Mouse (Mus musculus) cerebral cortex, adult 2 months (tissue): Measurements from ENCODE around the gene Naa10.

Source experiments
- WGBS: fragments of 180-500 bp; shearing (Covaris S2); methylation state at CpG from one replicate; pipeline ENCODE4 v1.1.7; 2018; 5-methylcytosine and 5-hydroxymethylcytosine counted together

Naa10 gene

DNA sequence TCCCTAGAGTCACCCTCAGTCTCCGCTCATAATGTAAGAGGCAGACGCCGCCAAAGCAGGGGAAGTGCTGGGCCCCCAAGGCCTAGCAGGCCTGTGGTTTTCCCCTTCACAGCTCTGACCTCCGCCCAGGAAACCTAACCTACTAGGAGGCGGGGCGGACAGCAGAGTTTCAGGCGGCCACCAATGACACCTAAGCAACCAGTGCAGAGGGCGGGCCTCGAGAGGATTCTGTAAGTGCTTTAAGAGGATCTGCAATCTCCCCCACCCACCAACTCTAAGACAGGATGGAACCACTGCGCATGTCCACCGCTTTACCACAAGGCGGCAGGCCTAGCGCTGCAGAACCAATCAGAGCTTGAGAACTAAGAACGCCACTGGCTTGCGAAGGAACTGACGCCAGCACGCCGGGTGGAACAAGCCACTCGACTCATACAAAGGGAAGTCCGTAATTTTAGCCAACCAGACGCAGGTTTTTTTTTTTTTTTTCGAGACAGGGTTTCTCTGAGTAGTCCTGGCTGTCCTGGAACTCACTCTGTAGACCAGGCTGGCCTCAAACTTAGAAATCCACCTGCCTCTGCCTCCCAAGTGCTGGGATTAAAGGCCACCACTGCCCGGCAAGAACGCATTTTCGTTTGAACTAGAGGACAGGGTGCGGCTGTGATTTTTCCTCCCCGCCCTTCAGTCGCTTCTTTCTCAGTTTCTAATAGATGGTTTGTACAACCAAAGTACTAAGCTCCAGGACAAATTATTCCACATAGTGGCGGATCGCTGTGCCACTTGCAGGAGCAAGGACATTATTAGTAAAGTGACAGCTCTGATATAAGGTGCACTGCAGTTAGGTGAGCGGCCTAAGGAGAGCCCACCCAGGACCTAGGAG, 6.7 kb downstream of the Naa10 start:
- 13% methylated on average over 31 of the region's 31 CpGs for WGBS

DNA sequence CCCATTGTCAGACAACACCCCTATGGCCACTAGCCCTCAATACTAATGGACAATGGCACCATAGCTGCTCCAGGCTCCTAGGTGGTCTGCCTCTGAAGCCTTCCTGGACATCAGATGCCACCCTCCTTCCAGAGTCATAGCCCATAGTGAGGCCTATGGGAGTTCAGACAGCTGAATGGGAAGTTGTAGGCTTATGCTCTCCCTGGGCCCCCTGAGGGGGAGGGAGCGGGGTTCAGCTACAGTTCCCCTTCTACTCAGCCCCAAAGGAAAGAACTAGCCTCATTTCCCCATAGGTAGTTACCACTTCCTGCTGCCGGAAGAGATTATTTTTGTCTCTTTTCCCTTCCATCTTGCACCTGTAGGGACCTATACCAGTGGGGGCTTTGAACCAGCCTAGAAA, 10.2 kb downstream of the Naa10 start:
- 78% methylated on average over 2 of the region's 2 CpGs for WGBS

DNA sequence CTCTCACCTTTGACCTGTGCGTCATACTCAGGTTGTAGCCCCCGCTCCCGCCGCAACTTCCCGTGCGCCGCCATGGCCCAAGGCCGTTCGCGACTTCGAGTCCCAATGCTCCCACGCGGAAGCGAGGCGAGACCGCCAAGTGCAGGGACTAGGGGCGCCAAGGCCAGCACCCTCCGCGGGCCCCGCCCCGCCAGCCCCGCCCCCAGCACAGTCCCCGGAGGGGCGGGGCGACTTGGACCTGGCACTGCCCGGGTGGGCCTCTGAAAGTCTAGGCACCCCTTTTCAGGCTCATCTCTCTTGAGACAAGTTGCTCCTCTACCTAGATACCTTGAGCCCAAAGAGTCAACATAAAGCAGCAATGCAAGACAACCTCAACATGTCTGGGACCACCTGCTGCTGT, 10.6 kb downstream of the Naa10 start:
- 11% methylated on average over 21 of the region's 26 CpGs for WGBS

DNA sequence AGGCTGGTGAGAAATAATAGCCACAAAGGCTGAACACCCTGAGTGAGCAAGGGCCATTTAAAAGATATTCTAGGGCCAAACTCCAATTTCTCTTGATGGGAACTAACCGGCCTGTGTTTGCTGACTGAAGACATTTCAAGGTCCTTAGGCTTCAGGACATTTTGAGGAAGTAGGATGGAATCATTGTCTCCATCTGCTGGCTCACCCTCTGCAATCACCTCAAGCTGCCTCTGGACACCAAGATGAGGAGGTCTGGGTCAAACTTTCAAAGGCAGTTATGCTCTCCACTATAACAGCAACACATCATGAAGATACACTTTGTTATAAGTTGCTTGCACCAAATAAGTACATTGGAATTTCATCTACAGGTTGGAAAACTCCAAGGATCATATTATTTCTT, 11.7 kb downstream of the Naa10 start:
- WGBS = 67% methylated on average over 1 of the region's 1 CpGs

DNA sequence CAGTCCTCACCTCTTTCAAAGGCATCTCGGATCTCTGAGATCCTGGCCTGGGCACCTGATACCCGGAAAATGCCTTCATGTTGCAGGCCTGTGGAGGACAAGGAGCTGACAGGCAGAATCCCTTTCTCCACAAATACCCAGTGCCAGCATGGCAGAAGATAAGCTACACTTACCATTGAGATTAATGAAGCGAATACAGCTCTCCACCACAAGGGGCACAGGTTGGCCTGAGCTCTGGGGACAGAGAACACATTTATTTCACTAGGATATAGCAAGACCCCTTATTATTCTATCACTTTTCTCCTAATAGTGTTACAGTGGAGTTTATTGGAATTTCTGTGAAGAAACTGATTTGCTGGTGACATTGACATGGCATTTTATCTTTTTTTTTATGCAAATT, 23.8 kb downstream of the Naa10 start:
- WGBS = 67% methylated on average over 3 of the region's 3 CpGs

DNA sequence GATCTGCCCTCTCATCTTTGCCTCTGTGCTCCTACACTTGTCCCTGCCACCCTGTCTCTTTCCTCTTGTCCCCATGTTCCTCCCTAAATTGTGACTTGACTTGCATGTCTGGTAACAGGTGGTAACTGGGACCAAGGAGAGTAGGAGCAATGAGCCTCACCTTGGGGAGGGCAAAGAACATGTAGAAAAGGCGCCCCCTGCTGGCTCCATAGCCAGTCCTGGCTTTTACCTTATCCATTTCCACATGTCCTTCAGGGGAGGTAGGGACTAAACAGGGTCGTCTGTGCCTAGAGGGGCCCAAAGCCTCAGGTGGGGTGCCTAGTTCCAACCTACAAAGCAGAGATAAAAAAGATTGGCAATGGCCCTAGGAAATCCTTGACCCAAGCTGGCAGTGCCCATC, 26.0 kb downstream of the Naa10 start, which contains the start of gene L1cam:
L1cam (minus strand) TSS at position 387 of the 400 bp plus-strand sequence.
- 9% methylated on average over 2 of the region's 2 CpGs for WGBS

DNA sequence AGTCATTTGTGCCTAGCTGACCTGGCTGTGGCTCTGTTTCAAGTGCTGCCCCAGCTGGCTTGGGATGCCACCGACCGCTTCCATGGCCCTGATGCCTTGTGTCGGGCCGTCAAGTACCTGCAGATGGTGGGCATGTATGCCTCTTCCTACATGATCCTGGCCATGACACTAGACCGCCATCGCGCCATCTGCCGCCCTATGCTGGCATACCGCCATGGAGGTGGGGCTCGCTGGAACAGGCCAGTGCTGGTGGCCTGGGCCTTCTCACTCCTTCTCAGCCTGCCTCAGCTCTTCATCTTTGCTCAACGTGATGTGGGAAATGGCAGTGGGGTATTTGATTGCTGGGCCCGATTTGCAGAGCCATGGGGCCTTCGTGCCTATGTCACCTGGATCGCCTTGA, 28.9 kb downstream of the Naa10 start:
- WGBS = 94% methylated on average over 14 of the region's 14 CpGs

DNA sequence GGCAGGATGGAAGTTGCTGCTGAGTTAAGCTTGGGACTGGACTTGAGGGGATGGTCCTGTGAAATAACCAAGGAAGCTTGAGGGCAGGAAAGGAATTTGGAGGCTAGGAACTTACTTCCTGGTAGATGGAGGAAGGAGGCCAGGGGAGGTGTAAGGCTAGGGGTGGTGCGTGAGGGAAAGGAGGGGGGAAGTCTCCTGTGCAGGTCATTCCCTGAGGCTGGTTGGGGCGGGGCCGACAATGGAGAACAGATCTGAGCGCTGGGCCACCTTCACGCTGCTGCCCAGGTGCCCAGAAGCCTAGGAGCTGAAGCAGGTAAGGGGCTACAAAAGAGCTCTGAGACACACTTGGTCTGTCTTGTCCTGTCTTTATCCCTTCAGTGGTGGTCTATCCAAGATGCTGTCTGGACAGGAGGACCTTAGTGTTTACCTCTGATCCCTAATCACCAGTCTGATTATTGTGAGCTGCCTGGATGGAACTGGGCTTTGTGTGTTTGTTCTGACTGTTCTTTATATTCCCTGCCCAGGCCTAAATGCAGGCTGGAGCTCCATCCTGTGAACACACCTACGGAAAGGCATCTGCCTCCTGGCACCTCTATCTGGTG, 30.1 kb downstream of the Naa10 start, which contains the start of gene Avpr2:
Avpr2 (plus strand) TSS at position 552 of the 602 bp plus-strand sequence.
- 86% methylated on average over 6 of the region's 6 CpGs for WGBS

DNA sequence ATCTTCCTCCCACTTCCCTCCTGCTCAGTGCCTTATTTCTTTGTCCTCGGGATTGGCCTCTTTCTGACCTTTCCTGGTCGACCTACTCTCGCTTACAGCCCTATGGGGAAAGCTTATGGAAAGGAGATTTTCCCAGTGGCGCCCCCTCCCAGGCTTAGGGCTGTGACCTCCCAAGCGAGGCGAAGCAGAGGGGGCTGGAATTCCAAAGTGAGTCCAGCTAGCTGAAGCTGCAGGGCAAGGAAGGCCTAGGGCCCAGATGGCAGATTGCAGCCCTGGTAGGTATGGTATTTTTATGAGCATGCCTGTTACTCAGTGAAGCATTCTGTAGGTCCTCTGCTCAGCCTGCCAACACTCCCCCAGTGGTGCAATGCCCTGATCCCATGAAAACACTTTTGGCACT, 40.3 kb downstream of the Naa10 start:
- WGBS = 40% methylated on average over 6 of the region's 6 CpGs

DNA sequence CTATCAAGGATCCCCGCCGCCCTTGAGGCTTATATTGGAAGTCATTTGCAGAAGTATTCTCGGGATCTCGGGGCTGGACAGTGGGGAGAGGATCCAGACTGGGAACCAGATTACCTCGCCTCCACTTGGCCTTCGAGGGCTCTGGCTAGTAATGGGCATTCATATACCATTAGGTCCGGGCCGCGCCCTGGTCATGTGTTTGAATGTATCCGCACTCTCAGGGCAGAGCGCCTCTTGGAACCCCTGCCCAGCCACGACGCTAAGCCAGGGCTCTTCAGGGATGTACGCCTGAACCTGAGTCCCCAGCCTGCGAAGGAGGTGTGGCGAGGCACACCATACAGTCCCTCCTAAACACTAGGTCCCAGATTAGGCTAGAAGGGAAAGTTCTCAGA, 40.7 kb downstream of the Naa10 start:
- 14% methylated on average over 16 of the region's 16 CpGs for WGBS

DNA sequence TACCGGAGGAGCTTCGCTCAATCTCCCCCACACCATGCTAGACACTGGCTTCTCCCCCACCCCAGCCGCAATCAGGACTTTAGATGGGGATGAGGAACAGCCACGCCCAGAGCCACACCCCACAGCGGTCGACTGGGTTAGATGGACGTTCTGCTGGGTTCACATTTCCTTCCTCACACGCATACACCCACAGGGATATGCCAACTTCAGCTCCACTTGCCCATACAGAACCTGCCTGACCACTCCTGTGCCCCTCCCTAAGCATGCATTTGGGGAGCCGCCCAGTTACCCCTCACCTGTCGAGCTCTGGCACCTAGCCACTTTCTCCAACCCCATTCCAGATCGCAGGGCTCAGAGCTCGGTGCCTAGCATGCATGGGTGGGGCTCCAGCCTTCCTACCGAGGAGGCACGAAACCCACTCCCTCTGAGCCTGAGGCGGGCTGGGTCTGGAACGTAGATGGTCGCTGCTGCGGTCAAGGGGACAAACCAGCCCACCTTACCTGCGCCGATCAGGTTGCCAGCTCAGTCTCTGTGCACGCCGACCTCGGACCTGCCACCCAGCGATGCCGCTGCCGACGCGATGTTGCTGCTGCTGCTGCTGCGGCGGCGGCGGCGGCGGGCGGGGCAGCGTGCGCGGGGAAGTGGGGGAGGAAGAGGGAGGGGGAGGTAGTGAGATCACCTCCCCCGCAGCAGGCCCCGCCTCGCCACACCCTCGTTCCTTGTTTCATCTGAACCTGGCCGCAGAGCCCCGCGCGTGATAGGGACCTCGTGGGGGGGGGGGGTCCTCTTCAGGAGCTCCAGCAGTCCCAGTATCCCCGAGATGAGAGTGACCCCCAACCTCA, 41.3 kb downstream of the Naa10 start:
- WGBS = 6% methylated on average over 35 of the region's 48 CpGs

DNA sequence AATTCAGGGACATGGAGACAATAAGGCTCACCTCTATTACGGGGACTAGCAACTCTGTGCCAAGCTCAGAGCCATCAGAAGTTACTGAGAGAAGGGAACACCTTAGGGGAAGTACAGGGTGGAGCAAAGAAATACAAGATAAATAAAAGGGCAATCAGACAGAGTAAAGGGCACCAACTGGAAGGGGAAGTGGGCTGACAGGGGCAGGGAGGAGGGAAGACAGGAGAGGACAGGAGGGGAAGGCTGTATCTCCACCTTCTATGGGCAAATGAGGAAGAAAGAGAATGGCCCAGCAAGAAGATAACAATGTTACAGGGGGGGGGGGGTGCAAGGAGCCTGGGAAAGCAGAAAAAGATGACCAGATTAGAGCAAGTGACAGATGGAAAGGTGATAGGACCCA, 44.7 kb downstream of the Naa10 start:
- 76% methylated on average over 1 of the region's 1 CpGs for WGBS

DNA sequence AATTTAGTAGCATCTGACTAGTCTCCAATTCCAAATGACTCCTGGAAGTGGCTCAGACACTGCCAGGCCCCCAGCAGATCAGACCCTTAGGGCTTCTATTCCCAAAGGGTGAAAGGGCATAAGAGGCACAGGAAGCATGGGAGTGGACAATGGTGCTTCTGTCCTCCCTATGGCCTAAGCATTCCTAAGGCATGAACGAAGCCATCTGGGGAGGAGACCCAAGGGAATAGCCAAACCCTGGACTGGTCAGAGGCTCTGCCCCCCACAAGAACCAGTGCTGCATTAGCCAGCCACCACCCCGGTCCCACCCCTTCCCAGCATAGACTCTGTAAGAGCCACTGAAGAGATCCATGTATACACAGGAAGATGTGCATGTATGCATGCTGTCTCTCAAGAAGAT, 45.9 kb downstream of the Naa10 start:
- WGBS = 39% methylated on average over 2 of the region's 2 CpGs

DNA sequence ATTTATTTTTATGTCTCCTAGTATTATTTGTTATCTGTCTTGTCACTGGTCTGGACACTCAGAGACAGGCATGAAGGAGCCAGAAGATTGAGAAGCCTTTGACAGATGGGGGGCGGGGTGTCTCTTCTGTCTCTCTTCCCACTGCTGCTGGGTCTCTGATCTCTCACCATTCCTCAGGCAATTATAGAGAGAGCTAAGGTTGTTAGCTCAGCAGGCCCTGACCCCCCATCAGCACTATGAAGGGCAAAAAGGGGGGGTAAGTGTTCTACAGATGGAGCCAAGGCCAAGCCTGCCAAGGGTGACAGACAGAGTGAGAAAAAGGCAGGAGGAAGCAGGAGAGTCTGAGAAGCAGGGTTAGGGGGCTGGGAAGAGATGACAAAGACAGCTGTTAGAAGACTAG, 49.8 kb downstream of the Naa10 start:
- WGBS = 65% methylated on average over 1 of the region's 1 CpGs

DNA sequence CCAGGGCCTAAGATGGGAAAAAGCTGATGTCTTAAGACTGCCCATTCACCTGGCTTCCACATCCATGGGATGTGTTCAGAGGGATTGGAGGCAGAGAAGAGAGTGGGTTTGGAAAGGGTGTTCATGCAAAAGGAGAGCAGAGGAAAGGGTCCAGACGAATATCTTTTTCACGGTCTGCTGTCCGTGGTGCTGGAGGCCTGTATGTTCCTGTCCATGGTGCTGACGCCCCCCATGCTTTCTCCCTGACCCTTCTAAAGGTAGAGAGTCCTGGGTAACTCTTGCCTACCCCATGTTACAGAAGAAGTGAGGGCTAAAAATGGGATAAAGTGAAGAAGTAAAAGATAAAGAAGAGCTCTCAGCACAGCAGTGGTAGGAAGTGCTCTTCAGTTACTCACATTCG, 52.4 kb downstream of the Naa10 start:
- WGBS = 15% methylated on average over 5 of the region's 5 CpGs

DNA sequence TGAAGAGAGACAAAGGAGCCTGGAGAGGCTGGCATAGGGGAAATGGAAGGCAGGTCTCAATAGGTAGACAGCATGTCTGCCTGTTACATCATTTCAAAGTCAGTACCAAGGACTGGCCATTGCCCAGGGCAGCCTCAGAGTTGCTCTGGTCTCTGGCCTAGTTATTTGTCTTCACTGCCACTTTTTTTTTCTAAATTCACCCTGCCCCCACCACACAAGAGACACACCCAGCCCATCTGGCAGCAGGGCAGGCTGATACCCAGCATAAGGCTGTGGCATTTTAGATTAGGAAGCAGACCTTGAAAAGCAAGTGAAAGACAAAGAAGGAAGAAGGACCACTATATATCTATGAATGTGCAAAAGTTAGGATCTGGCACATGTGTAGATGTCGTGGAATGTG, 53.9 kb downstream of the Naa10 start:
- WGBS = 62% methylated on average over 1 of the region's 1 CpGs

DNA sequence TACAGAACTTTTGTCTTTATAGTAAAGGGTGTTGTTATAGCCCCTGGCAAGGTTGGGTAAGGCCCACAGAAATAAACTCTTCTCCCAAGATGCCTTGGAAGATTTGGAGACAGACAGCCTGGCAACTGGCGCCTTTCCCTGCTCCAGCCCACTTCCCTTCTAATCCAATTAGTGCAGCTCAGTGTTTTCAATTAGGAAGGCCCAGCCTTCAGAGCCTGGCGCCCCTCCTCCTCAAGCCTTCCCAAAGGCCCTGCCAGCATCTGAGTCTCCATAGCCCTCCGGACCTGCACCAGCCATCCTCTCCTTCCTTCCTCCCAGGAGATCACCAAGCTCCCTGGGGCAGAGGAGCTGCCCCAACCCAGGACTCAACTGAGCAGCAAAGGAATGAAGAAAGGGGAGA, 54.5 kb downstream of the Naa10 start:
- whole genome bisulfite sequencing = 26% methylated on average over 3 of the region's 3 CpGs
